Mouse (Mus musculus) limb, embryonic 12.5 days (tissue): ENCODE results near the gene Klk1b1. TPM values are rescaled to one million over a fixed set of nuclear protein-coding genes. Genes with fewer than 3 reads are reported as not detected.
"Not testable (repeated sequence)": the region's sequence is repeated elsewhere in the genome, so short reads cannot be mapped to it uniquely, and the experiment has no call there.

ENCODE experiments used
- ATAC-seq: fragments of 200-750 bp; cut with Nextera tagmentation; 2 replicates; pipeline ENCODE4 v1.8.0; 2017; ENCODE audit warnings: low read depth, moderate TSS enrichment; ENCODE audit not compliant: insufficient number of reproducible peaks, insufficient read depth, low FRiP score, low TSS enrichment
- H3K27ac ChIP-seq: fragments of 300-500 bp; sonication (generic); 2 replicates; pipeline ENCODE4 v1.5.1; 2016; ENCODE audit warnings: mild to moderate bottlenecking, moderate library complexity
- H3K27me3 ChIP-seq: fragments of 300-500 bp; sonication (generic); 2 replicates; pipeline ENCODE4 v1.6.1; 2016; ENCODE audit warnings: mild to moderate bottlenecking, moderate library complexity
- H3K36me3 ChIP-seq: fragments of 300-500 bp; sonication (generic); 2 replicates; pipeline ENCODE4 v1.6.1; 2016; ENCODE audit warnings: mild to moderate bottlenecking, moderate library complexity
- H3K4me1 ChIP-seq: fragments of 300-500 bp; sonication (generic); replicated peaks from 2 replicates; pipeline ENCODE4 v1.6.1; 2016
- H3K4me2 ChIP-seq: fragments of 300-500 bp; sonication (generic); 2 replicates; pipeline ENCODE4 v1.6.1; 2016; ENCODE audit warnings: mild to moderate bottlenecking, moderate library complexity
- H3K4me3 ChIP-seq: fragments of 300-500 bp; sonication (generic); replicated peaks from 2 replicates; pipeline ENCODE4 v1.5.1; 2016; ENCODE audit warnings: mild to moderate bottlenecking
- H3K9ac ChIP-seq: fragments of 300-500 bp; sonication (generic); replicated peaks from 2 replicates; pipeline ENCODE4 v1.6.1; 2016; ENCODE audit warnings: mild to moderate bottlenecking, moderate library complexity
- H3K9me3 ChIP-seq: fragments of 300-500 bp; sonication (generic); 2 replicates; pipeline ENCODE4 v1.6.1; 2016; ENCODE audit warnings: mild to moderate bottlenecking, moderate library complexity
- WGBS: fragments of 180-500 bp; shearing (Covaris S2); methylation state at CpG from one replicate; pipeline ENCODE4 v1.1.7; 2016; 5-methylcytosine and 5-hydroxymethylcytosine counted together
- polyA plus RNA-seq: library from polyadenylated mRNA; unstranded; fragments of >200 nt; fragmentation: Nextera tagmentation; extraction: Ambion mirVana; gene quantifications from 2 replicates; pipeline ENCODE4 v1.2.1, GENCODE M21; 2016

The Klk1b1 gene
- polyA plus RNA-seq, 1 experiment from 2014 or later = not detected

GRCm38 (mm10) chr7:43934747-43935146, 31.8 kb upstream of the Klk1b1 start:
- 59% methylated on average over 3 of the region's 3 CpGs for WGBS
- Histone ChIP-seq H3K27me3 (no peaks in the 10 kb centered on the region), H3K36me3 (no peaks in the 10 kb centered on the region), H3K4me2 (no peak overlapping the region), H3K9ac (no peak overlapping the region), H3K27ac (no peak overlapping the region), H3K4me1 (no peaks in the 10 kb centered on the region), H3K4me3 (no peak overlapping the region), H3K9me3 (no peaks in the 10 kb centered on the region)
- no peak for ATAC-seq

GRCm38 (mm10) chr7:43936551-43936950, 30.0 kb upstream of the Klk1b1 start:
- Histone ChIP-seq H3K9ac (no peak overlapping the region), H3K4me1 (no peaks in the 10 kb centered on the region), H3K27ac (no peak overlapping the region), H3K9me3 (no peaks in the 10 kb centered on the region), H3K4me2 (no peak overlapping the region), H3K36me3 (no peaks in the 10 kb centered on the region), H3K27me3 (no peaks in the 10 kb centered on the region), H3K4me3 (no peak overlapping the region)
- ATAC-seq = no peak
- 85% methylated on average over 14 of the region's 14 CpGs for WGBS

GRCm38 (mm10) chr7:43942293-43942692, 24.3 kb upstream of the Klk1b1 start:
- not testable (repeated sequence) for H3K36me3 ChIP-seq, H3K4me2 ChIP-seq, H3K9ac ChIP-seq, H3K4me1 ChIP-seq, H3K27ac ChIP-seq, H3K9me3 ChIP-seq, H3K27me3 ChIP-seq, H3K4me3 ChIP-seq, ATAC-seq
- WGBS = 68% methylated on average over 3 of the region's 3 CpGs

- WGBS = 86% methylated on average over 3 of the region's 3 CpGs
- no peak overlapping the region for H3K9ac ChIP-seq
- H3K4me2 ChIP-seq = no peak overlapping the region
- H3K27me3 ChIP-seq = no peaks in the 10 kb centered on the region
- H3K27ac ChIP-seq = no peak overlapping the region
- H3K36me3 ChIP-seq = no peaks in the 10 kb centered on the region
- no peak overlapping the region for H3K4me3 ChIP-seq
- H3K9me3 ChIP-seq = no peaks in the 10 kb centered on the region
- no peaks in the 10 kb centered on the region for H3K4me1 ChIP-seq
- no peak for ATAC-seq
These were observed 21.8 kb upstream of the Klk1b1 start for GRCm38 (mm10) chr7:43944727-43945264.

- H3K27ac ChIP-seq = no peak within 1 kb of the TSS
- no peak for ATAC-seq
- H3K4me1 ChIP-seq = no peaks in the 10 kb centered on the region
- no peak within 1 kb of the TSS for H3K4me3 ChIP-seq
- H3K9ac ChIP-seq = no peak within 1 kb of the TSS
- H3K36me3 ChIP-seq = no peaks in the 10 kb centered on the region
- WGBS = 62% methylated on average over 2 of the region's 2 CpGs
- no peaks in the 10 kb centered on the region for H3K27me3 ChIP-seq
- H3K4me2 ChIP-seq = no peak within 1 kb of the TSS
- no peaks in the 10 kb centered on the region for H3K9me3 ChIP-seq
These were observed 16.2 kb upstream of the Klk1b1 start, which contains the start of gene Klk1b8 for GRCm38 (mm10) chr7:43950364-43950763. Klk1b8 (plus strand) TSS chr7:43950664.

- Histone ChIP-seq H3K4me2 (no peak overlapping the region), H3K36me3 (no peaks in the 10 kb centered on the region), H3K4me1 (no peaks in the 10 kb centered on the region), H3K27ac (no peak overlapping the region), H3K9me3 (no peaks in the 10 kb centered on the region), H3K27me3 (no peaks in the 10 kb centered on the region), H3K4me3 (no peak overlapping the region), H3K9ac (no peak overlapping the region)
- WGBS = 69% methylated on average over 4 of the region's 4 CpGs
- ATAC-seq = no peak
These were observed 13.8 kb upstream of the Klk1b1 start for GRCm38 (mm10) chr7:43952703-43953102.

- Histone ChIP-seq H3K27me3 (peaks cover 7% of the 10 kb centered on the region; the same call in 1 of the 2 replicates), H3K36me3 (no peaks in the 10 kb centered on the region), H3K4me1 (no peaks in the 10 kb centered on the region), H3K9ac (no peak overlapping the region), H3K4me2 (no peak overlapping the region), H3K4me3 (no peak overlapping the region), H3K9me3 (no peaks in the 10 kb centered on the region), H3K27ac (no peak overlapping the region)
- WGBS = 77% methylated on average over 3 of the region's 3 CpGs
- ATAC-seq = no peak
These were observed 507 bp downstream of the Klk1b1 start for GRCm38 (mm10) chr7:43967058-43967457.

GRCm38 (mm10) chr7:43967612-43968011, 1.1 kb downstream of the Klk1b1 start:
- H3K4me2 ChIP-seq = no peak overlapping the region
- no peak for ATAC-seq
- peaks cover 7% of the 10 kb centered on the region; the same call in 1 of the 2 replicates for H3K27me3 ChIP-seq
- no peaks in the 10 kb centered on the region for H3K36me3 ChIP-seq
- no peak overlapping the region for H3K4me3 ChIP-seq
- H3K4me1 ChIP-seq = no peaks in the 10 kb centered on the region
- H3K9me3 ChIP-seq = no peaks in the 10 kb centered on the region
- no peak overlapping the region for H3K27ac ChIP-seq
- no peak overlapping the region for H3K9ac ChIP-seq
- 84% methylated on average over 2 of the region's 2 CpGs for WGBS

- WGBS = 89% methylated on average over 1 of the region's 1 CpGs
- ATAC-seq = not testable (repeated sequence)
These were observed 9.2 kb downstream of the Klk1b1 start, which contains the start of gene Klk1b9 for GRCm38 (mm10) chr7:43975761-43976160. Klk1b9 (plus strand) TSS chr7:43976061.

GRCm38 (mm10) chr7:43985657-43986056, 19.1 kb downstream of the Klk1b1 start:
- no peaks in the 10 kb centered on the region for H3K36me3 ChIP-seq
- H3K27me3 ChIP-seq = no peaks in the 10 kb centered on the region
- no peak overlapping the region for H3K27ac ChIP-seq
- no peak overlapping the region for H3K9ac ChIP-seq
- H3K4me3 ChIP-seq = no peak overlapping the region
- H3K4me1 ChIP-seq = no peaks in the 10 kb centered on the region
- no peak overlapping the region for H3K4me2 ChIP-seq
- no peak for ATAC-seq
- no peaks in the 10 kb centered on the region for H3K9me3 ChIP-seq

More at GRCm38 (mm10) chr7:43975761-43976160, 9.2 kb downstream of the Klk1b1 start, which contains the start of gene Klk1b9:
- H3K4me3 ChIP-seq, H3K9me3 ChIP-seq, H3K27ac ChIP-seq, H3K4me1 ChIP-seq, H3K4me2 ChIP-seq, H3K27me3 ChIP-seq, H3K36me3 ChIP-seq, H3K9ac ChIP-seq: not testable (repeated sequence)

GRCm38 (mm10) chr7:43994821-43995220, 28.3 kb downstream of the Klk1b1 start:
- H3K36me3 ChIP-seq, H3K4me1 ChIP-seq, H3K4me3 ChIP-seq, H3K9ac ChIP-seq, H3K27me3 ChIP-seq, H3K9me3 ChIP-seq, ATAC-seq, H3K27ac ChIP-seq, H3K4me2 ChIP-seq: not testable (repeated sequence)
- WGBS = 36% methylated on average over 1 of the region's 1 CpGs

- not testable (repeated sequence) for ATAC-seq, H3K4me2 ChIP-seq, H3K4me3 ChIP-seq, H3K27ac ChIP-seq, H3K9me3 ChIP-seq, H3K4me1 ChIP-seq, H3K36me3 ChIP-seq, H3K9ac ChIP-seq, H3K27me3 ChIP-seq
- whole genome bisulfite sequencing = 75% methylated on average over 4 of the region's 4 CpGs
These were observed 29.0 kb downstream of the Klk1b1 start, which contains the start of gene Klk1b11 for GRCm38 (mm10) chr7:43995577-43995976. Klk1b11 (plus strand) TSS chr7:43995877.
